Mouse (Mus musculus): ENCODE data around the gene Mtor. TPM values are rescaled to one million over a fixed set of nuclear protein-coding genes. Genes with fewer than 3 reads are reported as not detected.

The Mtor gene
- total RNA-seq, 2 experiments from 2014 or later = 30.6 to 36.6 TPM

- DNase-seq (ENCODE audit: low spot score) = no peak
Observed at GRCm38 (mm10) chr4:148441931-148442330, 6.5 kb upstream of the Mtor start.

- DNase-seq (ENCODE audit: low spot score) = no peak
Observed at GRCm38 (mm10) chr4:148442598-148442997, 5.8 kb upstream of the Mtor start.

DNA sequence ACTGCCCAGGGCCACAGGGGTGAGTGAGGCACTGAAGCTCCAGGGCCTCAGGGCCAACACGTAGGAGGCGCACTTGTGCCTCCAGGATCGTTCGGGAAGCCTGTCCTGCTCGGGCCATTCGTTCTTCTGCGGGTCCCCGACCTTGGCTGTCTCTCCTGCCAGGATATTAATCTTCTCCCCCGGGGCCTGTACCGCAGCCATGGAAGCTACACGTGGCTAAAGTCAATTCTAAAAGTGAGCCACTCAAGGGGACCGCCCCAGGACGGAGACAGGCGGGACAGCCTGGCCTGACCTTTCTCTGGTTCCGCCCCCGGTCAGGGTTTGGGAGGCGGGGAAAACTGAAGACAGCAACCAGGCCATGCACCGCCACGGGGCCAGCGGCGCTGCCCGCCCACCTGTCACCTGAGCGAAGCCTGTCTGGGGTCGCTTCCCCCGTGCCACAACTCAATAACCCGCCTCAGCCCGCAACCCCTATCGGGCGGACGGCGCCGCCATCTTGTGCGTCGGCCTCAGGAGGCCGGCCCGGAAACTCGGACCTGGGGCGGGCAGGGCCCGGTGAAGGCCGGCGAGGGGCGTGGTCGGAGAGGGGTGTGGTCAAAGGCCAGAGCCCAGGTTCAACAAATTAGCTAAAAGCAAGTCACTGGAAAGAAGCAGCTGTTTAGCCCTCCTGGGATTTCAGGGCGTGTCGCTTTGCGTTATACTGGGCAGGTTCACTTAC is 4.0 kb upstream of the Mtor start, which contains the start of gene Ubiad1:
TSS of gene Ubiad1 (minus strand) at position 522 of the 718 bp plus-strand sequence.
- DNase-seq (ENCODE audit: low spot score) = peak; percentile 86

DNA sequence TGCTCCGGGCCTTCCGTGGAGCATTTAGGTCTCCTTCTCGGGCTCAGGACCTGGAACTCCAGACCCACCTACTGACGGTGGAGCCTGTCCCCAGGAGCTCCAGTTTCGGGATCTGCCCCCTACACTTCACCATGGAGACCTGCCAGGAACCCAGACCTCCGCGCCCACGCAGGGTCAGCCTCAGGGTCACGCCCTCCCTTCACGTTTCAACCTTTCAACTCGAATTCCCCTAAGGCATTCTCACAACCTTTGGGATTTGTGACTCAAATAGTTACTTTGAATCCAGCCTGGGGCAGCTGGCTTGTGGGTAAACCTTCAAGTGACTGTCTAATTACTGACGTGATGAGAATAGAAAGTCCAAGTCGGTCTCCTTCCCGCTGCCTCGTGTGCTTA is 438 bp downstream of the Mtor start:
- peak; percentile 30 for DNase-seq (ENCODE audit: low spot score)

- no peak for DNase-seq (ENCODE audit: low spot score)
Observed at GRCm38 (mm10) chr4:148453707-148454106, 5.3 kb downstream of the Mtor start.

DNA sequence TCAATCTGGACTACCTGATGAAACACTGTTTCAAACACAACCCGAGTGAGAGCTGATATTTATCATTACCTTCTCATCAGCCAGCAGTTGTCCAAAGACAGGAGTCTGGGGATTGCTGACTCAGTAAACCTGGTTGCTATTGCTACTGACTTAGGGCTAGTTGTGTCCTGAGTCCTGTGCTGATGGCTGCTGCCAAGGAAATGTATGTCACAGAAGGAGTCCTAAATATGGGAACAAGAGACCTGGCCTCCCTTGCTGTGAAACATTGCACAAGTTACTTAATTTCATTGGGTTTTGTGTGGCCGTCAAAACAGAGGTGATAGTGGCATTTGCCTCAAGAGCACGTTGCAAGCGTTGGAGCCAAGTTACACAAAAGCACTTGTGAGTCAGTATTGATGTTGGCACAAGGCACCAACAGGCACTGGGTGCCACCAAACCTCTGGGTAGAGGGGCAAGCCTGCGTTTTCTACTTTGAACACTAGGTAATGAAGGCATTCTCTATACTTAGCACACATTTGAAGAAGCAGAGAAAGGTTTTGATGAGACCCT is 7.1 kb downstream of the Mtor start:
- DNase-seq (ENCODE audit: low spot score) = no peak

DNA sequence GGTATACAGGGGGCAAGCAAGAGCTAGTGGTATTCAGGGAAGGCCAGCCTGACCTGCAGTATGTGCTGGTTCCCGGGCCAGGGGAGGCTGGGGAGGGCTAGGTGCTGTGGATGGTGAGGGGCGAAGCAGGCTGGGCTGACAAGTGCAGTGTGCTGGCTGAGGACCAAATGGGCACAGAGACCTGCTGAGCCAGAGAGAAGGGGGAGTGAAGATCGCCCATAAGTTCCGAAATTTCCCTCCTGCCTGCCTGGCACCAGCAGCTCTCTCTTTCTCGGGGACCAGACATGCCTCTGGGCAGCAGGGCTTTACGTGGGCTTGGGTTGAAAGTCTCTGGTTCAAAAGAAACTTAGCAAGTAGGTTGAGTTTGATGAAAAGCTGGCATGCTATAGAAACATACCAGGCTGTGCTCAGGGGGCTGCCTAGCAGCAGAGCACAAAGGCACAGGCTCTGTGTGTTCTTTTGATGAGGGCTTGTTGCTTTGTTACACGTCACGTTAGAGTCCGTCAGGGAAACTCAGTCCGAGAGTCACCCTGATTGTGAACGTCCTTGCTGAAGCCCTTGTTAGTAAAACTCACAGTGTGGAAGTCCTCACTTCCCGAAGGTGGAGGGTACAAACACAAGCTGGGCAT is 12.4 kb downstream of the Mtor start:
- DNase-seq (ENCODE audit: low spot score) = no peak

DNA sequence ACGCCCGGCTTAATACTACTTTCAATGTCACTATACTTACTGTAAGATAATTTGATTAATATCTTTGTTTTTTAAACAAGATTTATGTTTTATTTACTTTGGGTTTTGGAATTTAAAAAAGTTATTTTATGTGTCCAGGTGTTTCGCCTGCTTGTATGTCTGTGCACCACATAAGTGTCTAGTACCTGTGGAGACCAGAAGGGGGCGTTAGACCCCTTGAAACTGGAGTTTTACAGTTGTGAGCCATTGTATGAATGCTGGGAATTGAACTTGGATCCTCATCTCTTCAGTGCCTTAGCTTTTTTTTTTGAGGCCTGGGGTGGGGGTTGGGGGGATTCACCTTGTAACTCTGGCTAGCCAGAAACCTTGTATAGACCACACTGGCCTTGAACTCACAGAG is 13.4 kb downstream of the Mtor start:
- DNase-seq (ENCODE audit: low spot score) = no peak

DNA sequence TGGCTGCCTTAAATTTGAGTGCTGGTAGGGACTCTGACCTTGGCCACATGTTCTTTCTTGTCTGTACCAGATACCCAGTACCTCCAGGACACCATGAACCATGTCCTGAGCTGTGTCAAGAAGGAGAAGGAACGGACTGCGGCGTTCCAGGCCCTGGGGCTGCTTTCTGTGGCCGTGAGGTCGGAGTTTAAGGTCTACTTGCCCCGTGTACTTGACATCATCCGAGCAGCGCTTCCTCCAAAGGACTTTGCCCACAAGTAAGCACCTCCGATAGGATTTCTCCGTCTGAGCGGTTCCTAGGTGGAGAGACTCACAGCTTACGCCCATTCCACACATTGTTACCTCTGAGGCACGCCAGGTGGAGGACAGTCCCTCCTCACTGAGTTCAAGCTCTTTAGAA is 14.3 kb downstream of the Mtor start:
- no peak for DNase-seq (ENCODE audit: low spot score)

DNA sequence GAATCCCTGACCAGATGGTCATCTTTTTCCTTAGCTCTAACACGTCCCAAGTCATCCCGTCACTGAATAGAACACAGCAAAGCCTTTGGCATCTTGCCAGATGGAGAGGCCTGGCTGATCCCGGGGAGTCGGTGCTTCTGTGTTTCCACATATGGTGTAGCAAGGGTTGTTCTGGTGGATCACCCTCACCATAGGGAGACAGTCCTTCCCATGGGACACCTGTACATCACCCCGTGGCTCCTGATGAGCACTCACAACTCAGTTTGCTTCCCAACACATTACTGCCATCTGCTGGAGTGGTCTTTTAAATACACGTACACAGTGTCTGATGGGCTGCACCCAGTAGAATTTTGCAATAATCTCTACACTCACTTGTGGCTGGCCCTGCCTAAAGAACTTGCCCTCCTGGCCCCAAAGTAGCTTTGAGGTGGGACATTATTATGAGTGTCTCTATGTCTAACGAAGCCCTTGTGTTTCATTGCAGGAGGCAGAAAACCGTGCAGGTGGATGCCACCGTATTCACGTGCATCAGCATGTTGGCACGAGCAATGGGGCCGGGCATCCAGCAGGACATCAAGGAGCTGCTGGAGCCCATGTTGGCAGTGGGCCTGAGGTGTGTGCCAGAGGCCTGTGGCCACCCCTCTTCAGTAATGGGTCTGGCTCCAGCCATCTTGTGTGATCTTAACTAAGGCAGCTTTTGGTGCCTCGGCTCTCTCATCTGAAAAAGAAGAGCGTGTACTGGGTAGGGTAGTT is 15.0 kb downstream of the Mtor start:
- peak; percentile 36 for DNase-seq (ENCODE audit: low spot score)

- DNase-seq (ENCODE audit: low spot score) = no peak
Observed at GRCm38 (mm10) chr4:148464301-148464700, 15.9 kb downstream of the Mtor start.

DNA sequence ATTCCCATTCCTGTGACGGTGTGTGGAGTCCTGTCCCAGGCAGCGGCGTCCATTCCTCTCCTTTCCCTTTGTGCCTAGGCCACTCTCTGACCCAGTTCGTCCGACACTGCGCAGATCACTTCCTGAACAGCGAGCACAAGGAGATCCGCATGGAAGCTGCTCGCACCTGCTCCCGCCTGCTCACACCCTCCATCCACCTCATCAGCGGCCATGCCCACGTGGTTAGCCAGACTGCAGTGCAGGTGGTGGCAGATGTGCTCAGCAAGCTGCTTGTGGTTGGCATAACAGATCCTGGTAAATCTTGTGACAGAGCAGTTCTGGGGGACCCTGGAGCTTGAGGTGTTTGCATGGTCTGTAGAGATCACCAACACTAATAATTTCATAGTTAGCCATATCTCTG is 16.5 kb downstream of the Mtor start:
- no peak for DNase-seq (ENCODE audit: low spot score)

GRCm38 (mm10) chr4:148466511-148467079 is 18.2 kb downstream of the Mtor start:
- no peak for DNase-seq (ENCODE audit: low spot score)

- DNase-seq (ENCODE audit: low spot score) = no peak
Observed at GRCm38 (mm10) chr4:148468396-148468795, 20.0 kb downstream of the Mtor start.

DNA sequence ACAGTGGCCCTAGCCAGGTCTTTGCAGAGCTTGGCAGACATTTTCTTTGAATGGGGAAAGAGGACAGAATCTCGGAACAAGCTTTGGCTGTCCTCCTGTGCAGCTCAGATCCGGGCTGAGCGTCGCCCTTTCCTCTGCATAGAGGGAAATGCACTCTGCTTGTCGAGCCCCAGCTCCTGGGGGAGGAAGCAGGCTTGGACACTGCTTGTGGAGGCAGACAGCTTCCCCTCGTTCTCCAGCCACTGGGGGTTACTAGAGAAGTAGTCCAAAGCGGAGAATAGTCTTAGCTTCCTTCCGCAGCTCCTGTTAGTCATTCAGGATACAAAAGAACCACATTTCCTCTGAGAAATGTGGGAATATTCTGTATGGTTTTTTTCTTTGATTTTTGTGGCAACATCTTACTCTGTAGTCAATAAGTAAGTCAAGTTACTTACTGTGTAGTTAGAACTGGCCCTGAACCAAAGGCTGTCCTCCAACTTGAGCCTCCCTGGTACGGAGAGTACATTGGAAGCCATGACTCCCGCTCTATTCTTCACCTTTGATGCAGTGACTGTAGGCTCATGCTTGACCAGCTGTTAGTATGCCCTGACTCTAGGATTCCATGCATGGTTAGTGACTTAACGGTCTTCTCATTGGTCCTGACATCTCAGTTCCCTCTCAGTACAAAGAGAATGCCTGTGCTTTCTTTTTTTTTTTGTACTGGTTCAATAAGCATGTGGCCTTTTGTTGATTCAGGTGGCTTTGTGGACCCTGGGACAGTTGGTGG is 21.3 kb downstream of the Mtor start:
- no peak for DNase-seq (ENCODE audit: low spot score)

GRCm38 (mm10) chr4:148471363-148471806 is 23.0 kb downstream of the Mtor start:
- no peak for DNase-seq (ENCODE audit: low spot score)

DNA sequence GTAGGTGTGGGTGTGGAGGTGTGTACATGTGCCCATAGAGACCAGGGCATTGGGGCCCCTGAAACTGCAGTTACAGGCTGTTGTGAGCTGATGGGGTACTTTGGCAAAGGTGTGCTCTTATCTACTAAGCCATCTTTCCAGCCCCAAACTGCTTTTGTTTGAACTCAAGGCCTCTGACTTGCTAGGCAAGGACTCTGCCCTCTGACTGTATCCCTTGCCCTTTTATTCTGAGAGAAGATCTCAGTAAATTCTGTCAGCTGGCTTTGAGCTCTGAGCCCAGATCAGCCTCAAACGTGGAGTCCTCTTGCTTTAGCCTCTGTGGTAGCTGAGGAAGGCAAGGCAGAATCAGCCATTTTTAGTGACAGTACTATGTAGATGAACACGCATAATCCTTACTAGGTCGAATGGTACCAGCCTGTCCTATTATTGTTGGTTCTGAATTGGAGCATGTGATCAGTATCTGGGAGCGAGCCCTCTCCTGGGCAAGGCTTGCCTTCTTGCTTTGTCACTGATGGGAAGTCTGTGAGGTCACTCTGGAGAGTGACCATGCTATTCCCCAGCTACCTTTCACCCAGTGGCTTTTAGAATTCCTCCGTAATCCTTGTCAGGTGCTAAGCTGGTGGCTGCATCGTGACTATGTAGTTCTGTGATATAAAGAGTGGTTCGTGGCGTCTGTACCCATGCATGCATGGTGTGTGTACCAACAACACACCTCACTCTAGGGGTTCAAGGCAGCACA is 24.2 kb downstream of the Mtor start:
- DNase-seq (ENCODE audit: low spot score) = no peak

GRCm38 (mm10) chr4:148473496-148473895 is 25.1 kb downstream of the Mtor start:
- DNase-seq (ENCODE audit: low spot score) = no peak

DNA sequence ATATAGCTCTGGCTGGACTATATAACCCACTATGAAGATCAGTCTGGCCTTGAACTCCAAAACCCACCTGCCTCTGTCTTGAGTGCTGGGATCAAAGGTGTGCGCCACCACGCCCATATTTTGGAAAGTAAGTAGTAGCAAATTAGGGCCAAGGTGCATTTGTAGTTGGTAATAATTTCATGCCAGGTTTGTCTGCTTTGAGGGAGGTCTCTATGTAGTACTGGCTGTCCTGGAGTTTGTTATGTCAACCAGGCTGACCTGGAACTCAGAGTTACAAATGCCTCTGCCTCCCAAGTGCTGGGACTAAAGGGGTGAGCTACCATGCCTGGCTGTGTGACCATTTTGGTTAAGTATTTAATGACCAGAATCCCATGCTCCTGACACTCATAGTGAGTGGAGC is 31.8 kb downstream of the Mtor start:
- no peak for DNase-seq (ENCODE audit: low spot score)

GRCm38 (mm10) chr4:148481557-148482168 is 33.3 kb downstream of the Mtor start:
- DNase-seq (ENCODE audit: low spot score) = no peak

Data from gastrocnemius, adult 18-20 months (tissue).